Mouse (Mus musculus): ENCODE measurements around the gene Usp36.
"Not testable (repeated sequence)": the region's sequence is repeated elsewhere in the genome, so short reads cannot be mapped to it uniquely, and the experiment has no call there.

The Usp36 gene

GRCm38 (mm10) chr11:118289999-118290889 is at the start of gene Usp36:
Gene Usp36, minus strand, starts transcription at chr11:118290244.
- DNase-seq = peak; percentile 100

- DNase-seq = no peak
These were observed 47.6 kb upstream of the Usp36 start for GRCm38 (mm10) chr11:118337491-118338168.

DNA sequence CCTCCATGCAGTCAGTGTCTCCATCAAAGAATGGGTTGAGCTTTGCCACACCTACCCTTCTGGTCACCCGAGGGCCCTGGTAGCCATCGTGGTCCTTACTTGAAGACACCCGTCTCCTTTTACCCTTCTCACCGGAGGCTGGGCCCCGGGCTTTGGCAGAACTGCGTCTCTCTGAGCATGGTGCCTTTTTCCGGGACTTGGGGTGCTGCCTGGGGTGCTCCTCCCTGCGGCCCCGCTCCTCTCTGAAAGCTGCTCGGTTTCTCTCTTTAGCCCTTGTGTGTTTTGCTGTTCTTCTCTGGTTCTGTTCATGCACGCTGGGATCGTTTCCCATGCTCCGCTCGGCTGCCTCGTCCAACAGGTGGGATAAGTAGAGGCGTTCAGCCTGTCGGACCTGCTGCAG is 43.4 kb upstream of the Usp36 start:
- DNase-seq = no peak

GRCm38 (mm10) chr11:118332376-118332775 is 42.3 kb upstream of the Usp36 start:
- DNase-seq = peak; percentile 35

GRCm38 (mm10) chr11:118330777-118331176 is 40.7 kb upstream of the Usp36 start:
- DNase-seq = no peak

- no peak for DNase-seq
These were observed 40.3 kb upstream of the Usp36 start for GRCm38 (mm10) chr11:118330361-118330760.

- no peak for DNase-seq
These were observed 38.9 kb upstream of the Usp36 start for GRCm38 (mm10) chr11:118328947-118329346.

DNA sequence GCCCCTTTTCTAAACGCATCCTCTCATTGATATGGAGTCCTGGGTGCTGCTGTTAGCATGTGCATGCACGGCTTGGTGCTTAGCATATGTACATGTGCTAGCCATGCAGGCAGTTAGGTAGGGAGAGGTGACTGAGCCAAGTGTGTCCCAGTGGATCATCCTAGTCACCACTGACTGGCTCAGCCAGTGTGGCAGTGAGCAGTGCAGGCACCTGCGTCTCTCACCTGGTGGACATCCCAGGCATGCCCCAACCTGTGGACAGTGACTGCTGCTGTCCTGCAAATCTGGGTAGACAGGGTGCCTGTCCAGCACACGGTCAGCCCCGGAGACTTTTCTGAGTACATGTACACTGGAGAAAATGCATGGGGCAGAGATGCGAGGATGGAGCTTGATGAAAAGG is 38.5 kb upstream of the Usp36 start:
- no peak for DNase-seq

DNA sequence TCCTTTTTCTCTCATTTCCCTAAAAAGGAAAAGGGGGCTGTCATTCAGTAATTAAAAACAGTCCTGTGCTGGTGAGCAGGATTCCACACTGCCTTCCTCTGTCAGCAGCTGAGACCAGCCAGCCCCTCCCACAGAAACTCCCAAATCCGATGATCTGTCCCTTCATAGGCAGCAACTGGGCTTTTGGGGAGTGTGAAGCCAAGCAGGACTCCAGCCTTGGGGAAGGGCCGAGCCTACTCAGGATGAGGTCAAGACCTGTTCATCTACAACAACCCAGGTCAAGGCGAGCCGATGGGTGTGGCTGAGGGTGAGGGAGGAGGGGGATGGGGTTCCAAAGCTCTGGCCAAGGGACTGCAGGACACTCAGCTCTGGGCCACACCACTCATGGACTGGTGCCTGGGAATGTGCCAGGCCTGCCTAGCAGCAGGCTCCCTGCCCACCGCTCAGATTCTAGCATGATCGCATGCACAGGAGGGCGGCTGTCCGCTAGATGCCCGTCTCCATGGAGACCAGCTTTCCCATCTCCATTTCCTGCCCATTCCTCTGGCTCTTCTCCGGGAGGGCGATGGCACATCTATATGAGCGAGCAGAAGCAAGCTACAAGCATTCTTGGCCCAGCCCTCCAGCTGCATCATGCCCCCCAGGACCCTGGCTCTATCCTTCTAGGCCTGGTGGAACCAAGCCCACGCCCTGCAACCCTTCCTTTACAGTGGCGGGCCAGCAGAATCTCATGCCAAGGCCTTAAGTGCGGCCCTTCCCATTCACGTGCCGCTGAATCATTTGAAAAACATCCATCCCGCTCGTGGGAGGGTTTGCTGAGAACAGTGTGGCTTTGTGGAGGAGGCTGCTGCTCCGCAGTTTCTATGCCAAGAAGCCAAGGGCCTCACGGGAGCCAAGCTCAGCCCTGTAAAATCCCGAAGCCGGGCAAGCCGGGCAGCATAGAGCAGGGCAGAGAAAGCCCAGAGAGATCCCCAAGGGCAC is 37.2 kb upstream of the Usp36 start:
- DNase-seq = peak; percentile 34

DNA sequence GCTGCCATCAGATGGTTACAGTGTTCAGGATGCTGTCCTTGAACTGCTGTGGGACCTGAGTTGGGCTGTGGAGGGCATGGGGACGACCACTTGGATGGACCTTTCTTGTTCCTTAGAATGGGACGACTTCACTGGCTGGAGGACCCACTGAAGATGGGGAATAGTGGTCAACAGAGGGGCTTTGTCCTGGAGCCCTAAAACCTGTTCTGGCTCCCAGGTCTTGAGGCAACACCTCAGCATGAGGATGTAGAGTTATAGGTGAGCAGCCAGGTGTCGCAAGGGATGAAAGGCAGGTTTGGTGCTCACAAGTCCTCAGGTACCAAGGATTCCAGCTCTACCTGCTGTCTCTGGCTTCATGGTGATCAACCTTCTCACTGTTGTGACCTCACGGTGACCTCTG is 36.4 kb upstream of the Usp36 start:
- no peak for DNase-seq

DNA sequence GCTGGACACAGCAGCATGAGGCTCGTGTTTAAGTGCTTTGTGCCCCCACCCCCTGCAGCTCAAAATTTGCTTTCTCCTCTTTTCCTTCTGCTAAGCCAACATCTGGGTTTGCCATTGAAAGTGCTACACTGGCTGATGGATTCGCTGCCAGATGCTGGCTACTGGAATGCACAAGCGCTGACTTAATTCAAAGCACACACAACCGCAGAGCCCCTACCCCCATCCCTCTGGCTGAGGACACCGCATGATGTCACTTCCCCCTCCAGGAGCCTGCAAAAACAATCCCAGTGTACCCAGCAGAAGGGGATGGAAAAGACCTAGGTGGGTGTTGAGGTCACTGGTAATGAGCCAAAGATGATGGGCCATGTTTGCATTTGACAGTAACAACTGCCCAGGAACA is 34.5 kb upstream of the Usp36 start:
- DNase-seq = no peak

DNA sequence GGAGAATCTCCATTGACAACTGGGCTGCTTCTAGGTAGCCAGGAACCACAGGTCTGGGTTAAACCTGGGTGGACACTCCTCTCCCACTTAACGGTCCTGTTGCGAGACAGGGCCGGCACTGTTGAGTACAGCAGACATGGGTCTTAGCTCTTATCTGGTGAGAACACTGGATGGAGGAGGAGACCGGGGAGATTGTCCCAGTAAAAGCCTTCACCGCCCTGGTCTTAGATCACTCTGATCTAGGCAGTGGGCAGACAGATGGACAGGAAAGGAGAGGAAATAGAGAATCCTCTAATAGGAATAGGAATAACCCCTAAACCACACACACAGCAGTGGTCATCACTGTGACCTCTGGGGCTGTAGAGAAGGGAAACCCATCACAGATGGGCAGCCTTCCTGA is 33.9 kb upstream of the Usp36 start:
- no peak for DNase-seq

GRCm38 (mm10) chr11:118322647-118323046 is 32.6 kb upstream of the Usp36 start:
- no peak for DNase-seq

DNA sequence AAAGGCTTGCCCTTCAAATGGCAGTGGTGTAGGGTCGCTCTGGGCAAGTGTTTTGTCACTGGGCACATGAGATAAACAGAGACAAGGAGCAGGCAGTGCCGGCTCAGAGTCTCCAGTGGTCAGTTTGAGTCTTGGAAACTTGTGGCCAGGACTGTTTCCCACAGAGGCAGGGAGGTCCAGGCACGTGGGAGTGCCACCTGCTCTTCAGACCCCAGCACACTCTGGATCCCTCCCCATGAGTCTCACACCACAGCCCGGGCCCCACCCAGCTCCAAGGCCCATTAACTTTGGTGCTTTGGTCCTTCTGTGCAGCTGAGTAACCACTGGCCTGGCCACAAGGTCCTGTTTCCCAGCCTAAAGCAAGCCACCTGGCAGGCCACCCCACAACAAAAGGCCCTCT is 31.9 kb upstream of the Usp36 start:
- no peak for DNase-seq

GRCm38 (mm10) chr11:118321500-118321899 is 31.5 kb upstream of the Usp36 start:
- DNase-seq = no peak

- DNase-seq = peak; percentile 34
These were observed 28.6 kb upstream of the Usp36 start for GRCm38 (mm10) chr11:118318678-118319077.

DNA sequence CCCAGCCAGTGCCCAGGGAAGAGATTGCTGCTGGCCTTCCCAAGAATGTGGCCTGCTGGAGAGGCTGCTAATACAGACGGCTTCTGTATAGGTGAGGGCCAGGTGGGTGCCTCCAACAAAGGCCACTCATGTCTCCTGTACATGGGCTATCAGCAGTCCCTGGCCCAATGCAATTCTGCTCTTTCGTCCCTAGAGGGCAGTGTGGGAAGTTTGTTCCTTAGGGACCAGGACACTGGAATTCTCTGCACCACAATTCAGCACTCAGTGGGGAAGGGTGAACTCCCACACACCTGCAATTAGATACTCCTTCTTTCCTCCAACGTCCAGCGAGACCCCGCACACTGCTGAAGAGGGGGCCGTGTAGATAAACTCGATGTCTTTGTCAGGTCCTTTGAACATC is 27.1 kb upstream of the Usp36 start:
- DNase-seq = peak; percentile 49

DNA sequence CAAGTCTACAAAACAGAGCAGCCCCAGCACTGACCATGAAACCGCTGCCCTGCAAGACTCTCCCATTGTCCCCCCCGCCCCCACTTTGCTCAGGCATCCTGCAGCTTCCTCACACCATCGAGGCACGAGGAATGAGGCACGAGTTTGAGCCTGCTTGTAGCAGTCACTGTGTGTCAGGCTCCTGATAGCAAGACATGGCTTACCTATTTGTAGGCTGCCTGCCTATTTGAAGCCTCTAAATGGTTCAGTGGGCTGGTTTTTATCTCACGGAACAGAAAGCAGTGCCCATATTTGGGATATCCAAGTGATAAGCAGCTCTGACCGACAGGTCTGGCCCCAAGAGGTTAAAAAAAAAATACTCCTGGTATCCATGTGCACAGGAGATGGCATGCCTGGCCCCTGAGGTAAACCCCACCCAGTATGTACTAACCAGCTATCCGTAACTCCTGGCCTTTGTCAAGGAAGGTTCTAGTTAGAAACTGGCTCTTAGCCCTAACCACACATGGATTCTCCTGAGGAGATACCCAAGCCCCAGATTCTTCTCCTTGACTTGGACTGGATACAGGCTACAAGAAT is 26.3 kb upstream of the Usp36 start:
- no peak for DNase-seq

DNA sequence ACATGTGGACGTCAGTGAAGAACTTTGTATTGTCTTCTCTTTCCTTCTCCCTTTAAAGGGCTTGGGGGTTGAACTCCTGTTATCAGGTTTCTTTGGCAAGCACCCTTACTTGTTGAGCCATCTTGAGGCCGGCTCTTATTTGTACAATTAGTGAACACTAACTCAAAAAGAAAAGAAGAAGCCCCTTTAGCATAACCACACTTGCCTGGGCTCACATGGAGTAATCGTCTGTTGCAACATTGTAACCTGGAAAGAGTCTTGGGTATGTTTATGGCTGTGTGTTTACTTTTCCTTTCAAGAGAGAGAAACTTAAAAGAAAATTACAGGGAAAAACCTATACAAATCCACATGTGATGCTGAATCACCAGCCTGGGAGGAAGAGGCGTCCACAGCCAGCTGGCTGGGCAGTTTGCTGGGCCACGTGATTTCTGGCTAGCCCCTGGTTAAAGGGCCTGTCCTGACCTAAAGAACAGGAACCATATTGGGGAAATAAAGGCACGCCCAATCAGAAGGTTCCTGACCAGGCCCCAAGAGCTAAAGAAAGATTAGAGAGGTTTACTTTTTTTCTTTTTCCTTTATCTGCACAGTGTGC is 22.2 kb upstream of the Usp36 start:
- DNase-seq = no peak

GRCm38 (mm10) chr11:118307962-118308361 is 17.9 kb upstream of the Usp36 start:
- not testable (repeated sequence) for DNase-seq

DNA sequence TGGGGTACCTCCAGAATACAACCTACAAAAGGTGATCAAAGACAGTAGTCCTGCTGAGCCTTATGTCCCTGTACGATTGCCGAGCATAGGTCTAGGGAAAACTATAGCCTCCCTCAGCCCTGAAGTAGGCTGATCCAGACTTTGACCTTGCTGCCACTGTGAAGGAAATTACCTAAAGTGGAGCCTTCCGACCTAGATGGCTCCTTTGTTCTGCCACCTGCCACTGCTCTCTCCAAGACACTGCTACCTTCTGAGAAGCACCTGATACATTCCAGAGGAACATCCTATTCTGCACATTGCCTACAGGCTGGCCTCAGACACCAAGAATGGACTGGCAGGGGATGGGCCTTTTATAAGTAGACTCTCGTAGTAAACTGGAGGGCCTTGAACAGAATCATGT is 13.9 kb upstream of the Usp36 start:
- not testable (repeated sequence) for DNase-seq

DNA sequence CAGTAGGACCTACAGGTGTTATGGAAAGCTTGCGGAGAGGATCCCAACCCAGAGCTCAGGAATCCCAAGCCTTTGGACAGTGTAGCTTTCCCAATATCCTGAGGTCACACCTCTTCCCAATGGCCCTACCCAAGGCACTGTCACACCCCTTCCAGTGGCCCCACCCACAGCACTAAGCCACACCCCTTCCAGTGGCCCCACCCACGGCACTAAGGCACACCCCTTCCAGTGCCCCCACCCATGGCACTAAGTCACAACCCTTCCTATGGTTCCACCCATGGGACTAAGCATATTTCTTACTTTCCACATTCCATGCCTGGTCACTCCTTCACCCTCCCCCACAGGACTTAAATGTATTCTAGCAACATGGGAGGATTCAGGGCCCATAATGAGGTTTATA is 8.8 kb upstream of the Usp36 start:
- DNase-seq = no peak
